Mouse (Mus musculus) limb, embryonic 12.5 days (tissue): ENCODE data around the gene Gm3250. TPM values are rescaled to one million over a fixed set of nuclear protein-coding genes. Genes with fewer than 3 reads are reported as not detected.
"Not testable (repeated sequence)": the region's sequence is repeated elsewhere in the genome, so short reads cannot be mapped to it uniquely, and the experiment has no call there.

Experiments
- ATAC-seq: fragments of 200-750 bp; cut with Nextera tagmentation; 2 replicates; pipeline ENCODE4 v1.8.0; 2017; ENCODE audit warnings: low read depth, moderate TSS enrichment; ENCODE audit not compliant: insufficient number of reproducible peaks, insufficient read depth, low FRiP score, low TSS enrichment
- H3K27ac ChIP-seq: fragments of 300-500 bp; sonication (generic); 2 replicates; pipeline ENCODE4 v1.5.1; 2016; ENCODE audit warnings: mild to moderate bottlenecking, moderate library complexity
- H3K27me3 ChIP-seq: fragments of 300-500 bp; sonication (generic); 2 replicates; pipeline ENCODE4 v1.6.1; 2016; ENCODE audit warnings: mild to moderate bottlenecking, moderate library complexity
- H3K36me3 ChIP-seq: fragments of 300-500 bp; sonication (generic); 2 replicates; pipeline ENCODE4 v1.6.1; 2016; ENCODE audit warnings: mild to moderate bottlenecking, moderate library complexity
- H3K4me1 ChIP-seq: fragments of 300-500 bp; sonication (generic); replicated peaks from 2 replicates; pipeline ENCODE4 v1.6.1; 2016
- H3K4me2 ChIP-seq: fragments of 300-500 bp; sonication (generic); 2 replicates; pipeline ENCODE4 v1.6.1; 2016; ENCODE audit warnings: mild to moderate bottlenecking, moderate library complexity
- H3K4me3 ChIP-seq: fragments of 300-500 bp; sonication (generic); replicated peaks from 2 replicates; pipeline ENCODE4 v1.5.1; 2016; ENCODE audit warnings: mild to moderate bottlenecking
- H3K9ac ChIP-seq: fragments of 300-500 bp; sonication (generic); replicated peaks from 2 replicates; pipeline ENCODE4 v1.6.1; 2016; ENCODE audit warnings: mild to moderate bottlenecking, moderate library complexity
- H3K9me3 ChIP-seq: fragments of 300-500 bp; sonication (generic); 2 replicates; pipeline ENCODE4 v1.6.1; 2016; ENCODE audit warnings: mild to moderate bottlenecking, moderate library complexity
- WGBS: fragments of 180-500 bp; shearing (Covaris S2); methylation state at CpG from one replicate; pipeline ENCODE4 v1.1.7; 2016; 5-methylcytosine and 5-hydroxymethylcytosine counted together
- polyA plus RNA-seq: library from polyadenylated mRNA; unstranded; fragments of >200 nt; fragmentation: Nextera tagmentation; extraction: Ambion mirVana; gene quantifications from 2 replicates; pipeline ENCODE4 v1.2.1, GENCODE M21; 2016

The Gm3250 gene
- polyA plus RNA-seq: not detected in 2 replicates

GRCm38 (mm10) chr10:77782442-77782841 lies at the start of gene Gm3250:
Gm3250 (minus strand) TSS chr10:77782542.
- not testable (repeated sequence) for H3K36me3 ChIP-seq, H3K4me1 ChIP-seq, H3K27me3 ChIP-seq, H3K4me3 ChIP-seq, H3K27ac ChIP-seq, H3K9ac ChIP-seq, ATAC-seq, H3K4me2 ChIP-seq, H3K9me3 ChIP-seq
- 40% methylated on average over 1 of the region's 1 CpGs for WGBS

- 67% methylated on average over 6 of the region's 6 CpGs for WGBS
- Histone ChIP-seq H3K9me3 (peaks cover 12% of the 10 kb centered on the region), H3K27me3 (no peaks in the 10 kb centered on the region), H3K27ac (no peak within 1 kb of the TSS), H3K9ac (no peak within 1 kb of the TSS), H3K4me3 (no peak within 1 kb of the TSS), H3K36me3 (no peaks in the 10 kb centered on the region), H3K4me2 (no peak within 1 kb of the TSS), H3K4me1 (0 out of 2 replicates have a peak, but pooled peaks cover 5% of the 10 kb centered on the region)
- ATAC-seq: no peak
Observed at GRCm38 (mm10) chr10:77826951-77827350, 44.6 kb upstream of the Gm3250 start, which contains the start of gene Krtap10-4. Krtap10-4 (minus strand) TSS chr10:77827095.

GRCm38 (mm10) chr10:77819203-77819602 lies 36.9 kb upstream of the Gm3250 start:
- H3K36me3 ChIP-seq: no peaks in the 10 kb centered on the region
- H3K27me3 ChIP-seq: no peaks in the 10 kb centered on the region
- no peak overlapping the region for H3K27ac ChIP-seq
- peaks cover 12% of the 10 kb centered on the region for H3K9me3 ChIP-seq
- H3K4me1 ChIP-seq: 0 out of 2 replicates have a peak, but pooled peaks cover 3% of the 10 kb centered on the region
- H3K9ac ChIP-seq: no peak overlapping the region
- 31% methylated on average over 4 of the region's 4 CpGs for WGBS
- no peak overlapping the region for H3K4me3 ChIP-seq
- no peak for ATAC-seq
- H3K4me2 ChIP-seq: no peak overlapping the region

GRCm38 (mm10) chr10:77818523-77818922 lies 36.2 kb upstream of the Gm3250 start:
- 95% methylated on average over 4 of the region's 4 CpGs for WGBS
- 0 out of 2 replicates have a peak, but pooled peaks cover 3% of the 10 kb centered on the region for H3K4me1 ChIP-seq
- no peaks in the 10 kb centered on the region for H3K36me3 ChIP-seq
- H3K9me3 ChIP-seq: peaks cover 6% of the 10 kb centered on the region; the same call in 1 of the 2 replicates
- no peak overlapping the region for H3K4me3 ChIP-seq
- peak; percentile 59 for ATAC-seq
- H3K4me2 ChIP-seq: no peak overlapping the region
- no peak overlapping the region for H3K27ac ChIP-seq
- H3K27me3 ChIP-seq: no peaks in the 10 kb centered on the region
- H3K9ac ChIP-seq: no peak overlapping the region

- Histone ChIP-seq H3K36me3 (no peaks in the 10 kb centered on the region), H3K27me3 (no peaks in the 10 kb centered on the region), H3K4me3 (no peak overlapping the region), H3K4me1 (0 out of 2 replicates have a peak, but pooled peaks cover 3% of the 10 kb centered on the region), H3K9me3 (no peaks in the 10 kb centered on the region), H3K9ac (no peak overlapping the region), H3K27ac (no peak overlapping the region), H3K4me2 (no peak overlapping the region)
- 32% methylated on average over 5 of the region's 5 CpGs for WGBS
- ATAC-seq: no peak
Observed at GRCm38 (mm10) chr10:77815514-77815913, 33.2 kb upstream of the Gm3250 start.

GRCm38 (mm10) chr10:77814382-77814781 lies 32.0 kb upstream of the Gm3250 start, which contains the start of gene Gm2696:
Gm2696 (plus strand) TSS chr10:77814682.
- Histone ChIP-seq H3K4me1 (0 out of 2 replicates have a peak, but pooled peaks cover 2% of the 10 kb centered on the region), H3K27me3 (no peaks in the 10 kb centered on the region), H3K36me3 (no peaks in the 10 kb centered on the region), H3K27ac (no peak within 1 kb of the TSS), H3K9me3 (peaks cover 5% of the 10 kb centered on the region), H3K9ac (no peak within 1 kb of the TSS), H3K4me3 (no peak within 1 kb of the TSS), H3K4me2 (no peak within 1 kb of the TSS)
- 50% methylated on average over 4 of the region's 4 CpGs for WGBS
- no peak for ATAC-seq

- H3K4me1 ChIP-seq: no peaks in the 10 kb centered on the region
- no peaks in the 10 kb centered on the region for H3K27me3 ChIP-seq
- no peak for ATAC-seq
- H3K4me3 ChIP-seq: no peak within 1 kb of the TSS
- H3K9ac ChIP-seq: no peak within 1 kb of the TSS
- H3K27ac ChIP-seq: no peak within 1 kb of the TSS
- no peak within 1 kb of the TSS for H3K4me2 ChIP-seq
- H3K36me3 ChIP-seq: no peaks in the 10 kb centered on the region
- 67% methylated on average over 5 of the region's 5 CpGs for WGBS
- peaks cover 8% of the 10 kb centered on the region for H3K9me3 ChIP-seq
Observed at GRCm38 (mm10) chr10:77811743-77812142, 29.4 kb upstream of the Gm3250 start, which contains the start of gene Gm9507. Gm9507 (minus strand) TSS chr10:77811843.

GRCm38 (mm10) chr10:77804095-77804494 lies 21.8 kb upstream of the Gm3250 start:
- ATAC-seq: no peak
- Histone ChIP-seq H3K9ac (no peak overlapping the region), H3K36me3 (no peaks in the 10 kb centered on the region), H3K9me3 (peaks cover 2% of the 10 kb centered on the region; the same call in 1 of the 2 replicates), H3K4me3 (no peak overlapping the region), H3K27me3 (no peaks in the 10 kb centered on the region), H3K4me1 (no peaks in the 10 kb centered on the region), H3K4me2 (no peak overlapping the region), H3K27ac (no peak overlapping the region)
- 75% methylated on average over 3 of the region's 3 CpGs for WGBS

- H3K4me1 ChIP-seq: peaks cover 14% of the 10 kb centered on the region
- H3K9ac ChIP-seq: no peak within 1 kb of the TSS
- no peak within 1 kb of the TSS for H3K4me2 ChIP-seq
- no peaks in the 10 kb centered on the region for H3K36me3 ChIP-seq
- H3K9me3 ChIP-seq: no peaks in the 10 kb centered on the region
- WGBS: 48% methylated on average over 8 of the region's 8 CpGs
- no peak within 1 kb of the TSS for H3K4me3 ChIP-seq
- H3K27me3 ChIP-seq: no peaks in the 10 kb centered on the region
- H3K27ac ChIP-seq: no peak within 1 kb of the TSS
- ATAC-seq: no peak
Observed at GRCm38 (mm10) chr10:77798921-77799508, 16.7 kb upstream of the Gm3250 start, which contains the start of gene Gm19668. Gm19668 (minus strand) TSS chr10:77799133.

- H3K27ac ChIP-seq, H3K9me3 ChIP-seq, H3K4me3 ChIP-seq, H3K4me2 ChIP-seq, H3K36me3 ChIP-seq, ATAC-seq, H3K27me3 ChIP-seq, H3K9ac ChIP-seq: not testable (repeated sequence)
- H3K4me1 ChIP-seq: peaks cover 17% of the 10 kb centered on the region
- 35% methylated on average over 3 of the region's 3 CpGs for WGBS
Observed at GRCm38 (mm10) chr10:77798164-77798920, 16.0 kb upstream of the Gm3250 start.

GRCm38 (mm10) chr10:77797677-77798076 lies 15.3 kb upstream of the Gm3250 start:
- Histone ChIP-seq H3K4me2 (no peak overlapping the region), H3K27ac (no peak overlapping the region), H3K4me1 (peaks cover 17% of the 10 kb centered on the region), H3K36me3 (no peaks in the 10 kb centered on the region), H3K9ac (no peak overlapping the region), H3K4me3 (no peak overlapping the region), H3K27me3 (no peaks in the 10 kb centered on the region), H3K9me3 (no peaks in the 10 kb centered on the region)
- ATAC-seq: no peak
- 17% methylated on average over 3 of the region's 3 CpGs for WGBS
